Mouse (Mus musculus) c-Kit-positive CD71-positive TER-119-positive erythroid progenitor cells, embryonic 14.5 days (primary cell): ENCODE results near the gene Kbtbd12.

Experiments
- DNase-seq: peaks from one replicate; pipeline ENCODE4 v3.0.0-alpha.2; 2013; ENCODE audit warnings: low spot score

The Kbtbd12 gene

GRCm38 (mm10) chr6:88499481-88500404 is 138.0 kb downstream of the Kbtbd12 start:
- DNase-seq, result peak; percentile 47
